Mouse (Mus musculus) ES-E14 (cell line): ENCODE data around the gene Prnp.

Experiments
- CHD2 ChIP-seq: IDR thresholded peaks from 2 replicates; pipeline ENCODE4 v1.6.1; 2014; ENCODE audit warnings: mild to moderate bottlenecking, low read depth, low read length, inconsistent platforms
- ZNF384 ChIP-seq: IDR thresholded peaks from 2 replicates; pipeline ENCODE4 v1.6.1; 2012; ENCODE audit warnings: low read depth, low read length, inconsistent platforms

DNA sequence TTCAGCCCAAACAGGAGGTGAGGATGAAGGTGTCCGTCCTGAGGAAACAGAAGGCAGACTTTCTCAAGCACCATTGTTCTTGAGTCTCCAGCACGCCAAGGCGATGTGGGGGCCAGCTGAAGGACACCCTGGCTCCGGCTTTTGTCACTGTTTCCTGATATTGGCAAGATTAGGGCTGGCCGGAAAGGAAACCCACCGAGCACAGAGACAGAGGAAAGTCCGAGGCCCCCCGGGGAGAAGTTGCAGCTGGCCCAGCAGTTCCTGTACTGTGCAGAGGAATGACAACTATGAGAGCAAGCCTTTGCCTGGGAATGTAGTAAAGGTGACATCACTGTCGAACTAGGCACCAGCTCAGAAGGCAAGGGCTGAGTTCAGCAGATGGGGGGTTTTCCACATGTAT, 71.1 kb downstream of the Prnp start:
- TF ChIP-seq CHD2 = no peak
- no peak for TF ChIP-seq ZNF384
